Mouse (Mus musculus) left cerebral cortex, adult 11 months (tissue): Measurements from ENCODE around the gene Ibtk.
"Not testable (repeated sequence)": the region's sequence is repeated elsewhere in the genome, so short reads cannot be mapped to it uniquely, and the experiment has no call there.

Source experiments
- DNase-seq: peaks from one replicate; pipeline ENCODE4 v3.0.0; 2022; ENCODE audit warnings: low spot score

Ibtk gene

DNA sequence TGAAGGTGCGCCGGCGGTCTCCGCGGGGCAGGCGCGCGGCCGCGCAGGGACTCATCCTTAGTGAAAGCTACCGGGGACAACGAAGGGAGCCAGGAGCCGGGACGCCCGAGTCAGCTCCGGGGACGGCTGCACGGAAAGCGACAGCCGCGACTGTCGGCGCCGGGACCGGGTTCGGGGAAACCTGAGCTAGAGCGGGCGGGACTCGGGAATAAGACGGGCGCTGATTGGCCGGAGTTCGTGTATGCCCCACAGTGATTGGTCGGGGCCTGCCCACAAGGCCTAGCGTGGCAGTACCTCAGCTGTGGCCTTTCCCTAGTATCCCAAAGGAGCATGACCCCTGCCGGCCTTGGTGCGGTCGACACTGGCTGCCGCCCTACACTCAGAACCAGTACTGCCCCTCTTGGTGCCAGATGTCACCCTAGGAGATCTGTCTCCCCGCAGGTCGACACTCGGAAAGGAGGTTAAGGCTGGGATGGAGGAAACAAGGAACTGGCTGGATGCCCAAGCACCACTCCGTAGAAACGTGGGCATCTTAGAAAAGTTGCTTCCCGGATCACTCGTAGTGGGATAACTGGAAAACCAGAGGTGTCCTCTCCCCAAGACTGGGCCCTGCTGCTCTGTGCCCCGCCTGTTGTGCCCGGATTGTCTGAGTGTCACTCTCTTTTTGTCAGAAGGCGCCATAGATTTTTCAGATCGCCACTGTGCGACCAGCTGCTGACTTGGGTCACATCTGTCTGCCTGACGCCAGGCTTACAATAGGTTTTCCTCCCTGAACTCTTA lies at the start of gene Ibtk:
Gene Ibtk, minus strand, starts transcription at position 193 of the 780 bp plus-strand sequence.
- peak; percentile 98 for DNase-seq

DNA sequence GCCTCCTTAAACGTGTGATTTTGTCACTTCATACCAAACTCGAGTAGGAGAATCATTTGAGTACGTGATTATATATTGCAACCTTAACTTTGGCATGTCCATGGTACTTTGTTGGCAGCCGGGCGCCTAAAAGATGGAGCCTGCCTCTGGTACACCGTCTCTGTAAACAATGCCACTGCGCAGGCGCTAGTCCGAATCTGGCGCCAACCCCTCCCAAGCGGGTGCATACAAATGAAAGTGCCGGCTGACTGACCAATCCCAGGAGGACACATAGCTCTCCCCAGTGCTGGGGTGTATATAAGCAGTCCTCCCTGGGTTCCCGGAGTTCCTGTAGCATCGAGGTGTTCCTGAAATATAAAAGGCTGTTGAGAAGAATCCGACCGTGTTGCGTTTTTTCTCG lies 42.4 kb upstream of the Ibtk start:
- not testable (repeated sequence) for DNase-seq

GRCm38 (mm10) chr9:85780249-85780648 lies 31.1 kb upstream of the Ibtk start:
- DNase-seq, result no peak

GRCm38 (mm10) chr9:85779458-85779857 lies 30.3 kb upstream of the Ibtk start:
- no peak for DNase-seq

DNA sequence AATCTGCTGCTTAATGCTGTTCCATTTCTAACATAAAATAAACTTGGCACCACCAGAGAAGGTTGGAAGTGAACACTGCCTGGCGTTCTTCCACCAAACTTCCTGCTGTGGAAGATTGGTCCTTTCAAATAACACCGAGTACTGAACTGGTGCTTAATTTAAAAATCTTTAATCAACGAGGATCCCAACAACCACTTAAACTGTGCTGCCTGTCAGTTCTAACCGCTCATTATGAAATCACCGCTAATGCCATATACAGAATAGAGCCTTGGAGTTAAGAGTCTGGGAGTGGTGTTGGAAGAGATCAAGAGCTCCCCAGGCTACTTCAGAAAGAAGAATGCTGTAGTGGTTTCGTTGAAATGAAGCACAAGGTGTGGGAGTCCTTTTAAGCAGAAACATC lies 28.4 kb upstream of the Ibtk start:
- DNase-seq, result no peak

DNA sequence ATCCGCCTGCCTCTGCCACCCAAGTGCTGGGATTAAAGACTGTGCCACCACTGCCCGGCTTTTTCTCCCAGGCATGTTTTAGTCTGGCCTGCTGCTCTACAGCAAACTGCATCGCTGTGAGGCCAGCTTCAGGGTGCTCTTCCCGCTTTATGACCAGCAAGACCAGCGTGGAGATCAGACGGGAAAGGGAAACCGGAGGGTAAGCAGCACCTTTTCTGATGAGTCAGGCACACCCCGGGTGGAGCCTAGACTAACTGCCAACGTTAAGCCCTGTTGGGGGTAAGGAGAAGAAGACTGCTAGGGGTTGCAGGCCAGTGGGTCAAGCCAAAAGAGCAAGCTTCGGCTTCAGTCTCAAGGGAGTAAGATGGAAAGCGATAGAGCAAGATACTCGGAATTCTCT lies 23.1 kb upstream of the Ibtk start:
- no peak for DNase-seq

- DNase-seq, result no peak
Measured at GRCm38 (mm10) chr9:85771454-85771853, 22.3 kb upstream of the Ibtk start.

DNA sequence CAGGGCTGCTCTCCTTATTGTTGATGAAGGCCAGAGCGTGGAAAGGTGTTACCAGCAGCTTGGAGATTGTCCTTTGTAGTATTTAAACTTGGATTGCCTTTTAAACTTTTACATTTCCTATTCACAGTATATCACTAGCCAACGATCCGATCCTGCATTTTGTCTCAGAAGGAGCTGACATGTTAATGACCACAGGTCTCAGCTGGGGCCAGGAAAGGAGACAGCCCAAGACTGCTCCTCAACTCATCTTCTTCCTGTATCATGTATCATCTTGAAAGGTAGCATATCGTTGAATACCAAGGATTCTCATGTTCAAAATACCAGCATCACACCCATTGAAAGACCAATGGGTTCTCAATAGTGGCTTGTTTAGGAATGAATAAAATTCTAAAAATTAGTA lies 21.2 kb upstream of the Ibtk start:
- no peak for DNase-seq

GRCm38 (mm10) chr9:85769057-85769789 lies 20.1 kb upstream of the Ibtk start:
- no peak for DNase-seq

GRCm38 (mm10) chr9:85767255-85767654 lies 18.1 kb upstream of the Ibtk start:
- DNase-seq, result no peak

- no peak for DNase-seq
Measured at GRCm38 (mm10) chr9:85762476-85762875, 13.3 kb upstream of the Ibtk start.

- DNase-seq, result no peak
Measured at GRCm38 (mm10) chr9:85750797-85751196, 1.7 kb upstream of the Ibtk start.

GRCm38 (mm10) chr9:85749922-85750509 lies 882 bp upstream of the Ibtk start:
- DNase-seq, result no peak

- DNase-seq, result peak; percentile 71
Measured at GRCm38 (mm10) chr9:85748204-85749141, 661 bp downstream of the Ibtk start.

DNA sequence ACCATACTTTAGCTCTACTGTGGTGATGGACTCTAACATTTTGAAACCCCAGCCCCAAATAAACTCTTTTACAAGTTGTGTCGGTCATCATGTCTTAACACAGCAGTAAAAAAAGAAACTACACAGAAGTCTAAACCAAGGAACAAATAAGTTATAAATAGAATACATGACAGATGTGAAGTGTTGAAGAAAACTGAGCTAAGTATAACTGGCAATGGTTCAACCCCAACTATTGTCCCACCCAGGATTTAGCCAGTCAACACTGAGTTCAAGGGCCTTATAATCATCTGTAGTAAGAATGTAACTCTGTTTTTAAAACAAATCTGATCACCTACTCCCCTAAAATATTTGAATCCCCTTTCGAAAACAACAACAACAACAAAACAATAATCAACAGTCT lies 3.6 kb downstream of the Ibtk start:
- DNase-seq, result no peak

- DNase-seq, result no peak
Measured at GRCm38 (mm10) chr9:85743358-85743757, 5.8 kb downstream of the Ibtk start.

DNA sequence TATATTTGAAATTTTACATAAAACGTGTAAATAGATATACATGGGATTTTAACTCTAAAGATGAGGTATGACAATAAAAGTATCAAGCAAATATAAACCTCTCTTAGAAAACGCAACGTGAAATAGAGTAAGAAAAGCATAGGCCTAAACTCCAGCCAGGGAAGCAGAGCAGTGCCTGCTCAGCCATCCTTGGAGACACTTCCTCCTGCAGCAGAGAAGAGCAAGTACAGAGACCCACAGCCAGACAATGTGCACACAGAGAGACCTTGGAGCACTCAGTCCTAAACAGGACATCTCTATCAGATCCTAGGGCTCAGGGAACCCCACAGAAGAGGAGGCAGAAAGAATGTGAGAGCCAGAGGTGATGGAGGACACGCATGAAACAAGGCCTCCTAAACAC lies 7.0 kb downstream of the Ibtk start:
- DNase-seq, result no peak

GRCm38 (mm10) chr9:85739279-85739678 lies 9.9 kb downstream of the Ibtk start:
- DNase-seq, result no peak

GRCm38 (mm10) chr9:85734821-85735220 lies 14.3 kb downstream of the Ibtk start:
- no peak for DNase-seq

- no peak for DNase-seq
Measured at GRCm38 (mm10) chr9:85724078-85724477, 25.1 kb downstream of the Ibtk start.

GRCm38 (mm10) chr9:85717336-85717735 lies 31.8 kb downstream of the Ibtk start:
- DNase-seq, result no peak

- no peak for DNase-seq
Measured at GRCm38 (mm10) chr9:85707302-85707701, 41.8 kb downstream of the Ibtk start.
